Mouse (Mus musculus): ENCODE results near the gene Slc35e3. TPM values are rescaled to one million over a fixed set of nuclear protein-coding genes. Genes with fewer than 3 reads are reported as not detected.

Gene Slc35e3
- polyA plus RNA-seq, 1 experiment from 2014 or later = 19.4 TPM

DNA sequence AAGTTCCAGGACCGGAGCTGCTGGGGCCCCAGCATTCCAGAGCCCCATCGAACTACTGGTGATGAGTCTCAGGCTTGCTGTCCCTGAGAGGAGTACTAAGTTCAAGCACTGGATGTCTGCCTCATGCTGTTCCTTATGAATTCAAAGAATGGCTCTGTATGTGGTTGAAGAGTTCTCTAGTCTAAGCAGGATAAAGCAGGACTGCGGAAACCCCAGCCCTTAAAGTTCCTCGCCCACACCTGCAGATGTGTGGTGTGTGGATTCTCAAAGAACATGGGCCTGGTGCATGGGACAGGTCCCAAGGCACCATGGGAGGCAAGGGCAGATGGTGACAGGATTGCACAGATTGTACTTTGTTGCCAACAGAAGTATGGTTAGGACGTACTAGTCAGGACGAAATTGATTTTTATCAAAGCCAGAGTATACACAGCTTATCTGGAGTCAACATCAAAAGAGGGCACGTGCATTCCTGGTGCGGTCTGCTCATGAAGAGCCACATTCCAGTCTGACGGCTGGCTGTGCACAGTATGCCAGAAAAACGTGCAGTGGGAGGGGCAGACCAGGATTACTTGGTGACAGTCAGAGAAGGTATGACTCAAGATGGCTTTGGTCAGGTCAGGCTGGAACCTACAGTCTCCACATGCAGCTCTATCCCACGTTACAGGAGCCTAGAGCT lies 16.9 kb downstream of the Slc35e3 start:
- no peak for DNase-seq (ENCODE audit: low spot score)
- H3K4me3 ChIP-seq (ENCODE audit: low read depth, low read length) = no peak overlapping the region

DNA sequence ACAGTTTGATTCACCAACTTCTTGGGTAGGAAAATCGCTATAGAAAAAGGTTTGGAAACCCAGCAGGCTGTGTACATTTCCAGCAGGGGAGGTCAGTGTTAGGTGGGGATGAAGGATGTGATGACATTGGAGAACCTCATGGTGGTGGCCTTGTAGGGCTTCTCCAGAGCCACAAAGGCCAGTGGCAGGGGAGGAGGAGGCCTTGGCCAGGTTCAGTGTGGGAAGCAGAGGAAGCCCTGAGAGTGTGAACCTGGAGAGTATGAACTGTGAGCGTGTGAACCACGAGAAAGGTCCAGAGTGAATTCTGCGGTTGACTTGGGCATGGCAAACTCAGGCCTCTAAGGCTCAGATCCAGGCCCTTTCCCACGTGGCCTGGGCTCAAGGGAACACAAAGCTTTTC lies 17.6 kb downstream of the Slc35e3 start:
- Histone ChIP-seq H3K9me3 (ENCODE audit: control insufficient read depth, low read length) (no peaks in the 10 kb centered on the region), H3K36me3 (ENCODE audit: control insufficient read depth, insufficient read depth, low read length) (no peaks in the 10 kb centered on the region), H3K4me2 (replicated peaks; ENCODE audit: low read depth) (no peak overlapping the region), H3K9ac (ENCODE audit: low read length) (no peak overlapping the region), H3K4me3 (ENCODE audit: low read depth, low read length) (no peak overlapping the region), H3K27me3 (ENCODE audit: control insufficient read depth, insufficient read depth, low read length) (no peaks in the 10 kb centered on the region), H3K27ac (replicated peaks) (no peak overlapping the region; the same call in 1 of the 2 replicates), H3K4me1 (replicated peaks; ENCODE audit: control insufficient read depth, insufficient read depth) (no peaks in the 10 kb centered on the region)
- DNase-seq (ENCODE audit: low spot score) = no peak
- TF ChIP-seq EP300 (optimal IDR thresholded peaks at IDR 0.05) = no peak
- no peak for TF ChIP-seq CTCF (IDR thresholded peaks at IDR 0.05; ENCODE audit: low read depth)
- 77% methylated on average over 5 of the region's 5 CpGs for WGBS
- no peak for ATAC-seq (ENCODE audit: low FRiP score, low TSS enrichment)

More for the DNA sequence above, 16.9 kb downstream of the Slc35e3 start:
- no peak overlapping the region for H3K4me2 ChIP-seq (replicated peaks; ENCODE audit: low read depth)
- TF ChIP-seq EP300 (optimal IDR thresholded peaks at IDR 0.05) (no peak), CTCF (IDR thresholded peaks at IDR 0.05; ENCODE audit: low read depth) (no peak)
- peak; percentile 33; the same call in 1 of the 2 replicates for ATAC-seq (ENCODE audit: low FRiP score, low TSS enrichment)
- no peaks in the 10 kb centered on the region for H3K36me3 ChIP-seq (ENCODE audit: control insufficient read depth, insufficient read depth, low read length)
- no peak overlapping the region for H3K9ac ChIP-seq (ENCODE audit: low read length)
- WGBS = 41% methylated on average over 11 of the region's 11 CpGs
- H3K27ac ChIP-seq (replicated peaks) = no peak overlapping the region; the same call in 1 of the 2 replicates
- H3K4me1 ChIP-seq (replicated peaks; ENCODE audit: control insufficient read depth, insufficient read depth) = no peaks in the 10 kb centered on the region
- H3K27me3 ChIP-seq (ENCODE audit: control insufficient read depth, insufficient read depth, low read length) = no peaks in the 10 kb centered on the region
- no peaks in the 10 kb centered on the region for H3K9me3 ChIP-seq (ENCODE audit: control insufficient read depth, low read length)

DNA sequence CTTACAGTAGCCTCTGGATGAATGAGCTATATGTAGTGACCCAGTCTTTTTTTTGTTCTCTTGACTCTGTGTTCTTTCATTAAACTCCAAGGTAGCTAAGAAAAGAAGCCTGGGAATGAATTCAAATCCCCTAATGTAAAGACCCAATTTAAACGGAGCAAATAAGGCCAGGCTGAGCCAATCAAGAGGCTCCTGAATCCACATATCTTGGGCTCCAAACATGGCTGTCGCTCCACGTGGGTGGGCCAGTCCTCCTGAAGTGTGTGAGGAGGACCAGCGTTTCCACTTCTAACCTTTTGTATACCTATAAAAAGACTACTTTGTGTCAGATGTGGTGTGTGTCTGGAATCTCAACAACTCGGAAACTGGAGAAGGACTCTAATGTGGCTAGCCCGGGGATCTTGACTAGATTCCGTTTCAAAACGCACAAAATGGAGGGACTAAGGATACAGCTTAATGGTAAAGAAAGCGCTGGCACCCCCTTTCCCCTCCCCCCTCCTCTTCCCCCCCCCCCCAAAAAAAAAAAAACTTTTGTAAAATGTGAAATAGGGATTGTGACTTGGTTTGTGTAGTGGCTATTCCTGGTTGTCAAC lies 18.6 kb downstream of the Slc35e3 start:
- Histone ChIP-seq H3K27me3 (ENCODE audit: control insufficient read depth, insufficient read depth, low read length) (no peaks in the 10 kb centered on the region), H3K4me2 (replicated peaks; ENCODE audit: low read depth) (no peak overlapping the region), H3K9me3 (ENCODE audit: control insufficient read depth, low read length) (no peaks in the 10 kb centered on the region), H3K9ac (ENCODE audit: low read length) (no peak overlapping the region), H3K36me3 (ENCODE audit: control insufficient read depth, insufficient read depth, low read length) (no peaks in the 10 kb centered on the region), H3K27ac (replicated peaks) (no peak overlapping the region), H3K4me3 (ENCODE audit: low read depth, low read length) (no peak overlapping the region), H3K4me1 (replicated peaks; ENCODE audit: control insufficient read depth, insufficient read depth) (no peaks in the 10 kb centered on the region)
- DNase-seq (ENCODE audit: low spot score) (no peak), ATAC-seq (ENCODE audit: low FRiP score, low TSS enrichment) (no peak)
- TF ChIP-seq CTCF (IDR thresholded peaks at IDR 0.05; ENCODE audit: low read depth) = no peak
- TF ChIP-seq EP300 (optimal IDR thresholded peaks at IDR 0.05) = no peak
- WGBS = 77% methylated on average over 9 of the region's 9 CpGs

DNA sequence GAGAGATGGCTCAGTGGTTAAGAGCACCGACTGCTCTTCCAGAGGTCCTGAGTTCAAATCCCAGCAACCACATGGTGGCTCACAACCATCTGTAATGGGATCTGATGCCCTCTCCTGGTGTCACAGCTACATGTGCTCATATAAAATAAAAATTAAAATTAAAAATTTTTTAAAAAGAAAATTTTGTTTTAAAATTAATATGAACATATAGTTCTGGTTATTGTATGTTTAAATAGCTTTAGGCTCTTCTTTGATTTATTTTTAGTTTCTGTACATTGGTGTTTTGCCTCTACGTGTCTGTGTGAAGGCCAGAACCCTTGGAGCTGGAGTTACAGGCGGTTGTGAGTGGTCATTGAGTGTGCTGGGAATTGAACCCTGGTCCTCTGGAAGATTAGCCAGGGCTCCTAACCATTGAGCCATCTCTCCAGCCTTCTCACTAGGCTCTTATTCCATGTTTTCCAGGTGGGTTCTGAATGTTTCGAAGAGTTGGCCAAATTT lies 19.2 kb downstream of the Slc35e3 start:
- DNase-seq (ENCODE audit: low spot score) (no peak), ATAC-seq (ENCODE audit: low FRiP score, low TSS enrichment) (no peak)
- H3K9me3 ChIP-seq (ENCODE audit: control insufficient read depth, low read length) = no peaks in the 10 kb centered on the region
- no peaks in the 10 kb centered on the region for H3K36me3 ChIP-seq (ENCODE audit: control insufficient read depth, insufficient read depth, low read length)
- H3K4me3 ChIP-seq (ENCODE audit: low read depth, low read length) = no peak overlapping the region
- H3K4me1 ChIP-seq (replicated peaks; ENCODE audit: control insufficient read depth, insufficient read depth) = no peaks in the 10 kb centered on the region
- TF ChIP-seq CTCF (IDR thresholded peaks at IDR 0.05; ENCODE audit: low read depth) = no peak
- TF ChIP-seq EP300 (optimal IDR thresholded peaks at IDR 0.05) = no peak
- no peak overlapping the region for H3K27ac ChIP-seq (replicated peaks)
- WGBS = 95% methylated on average over 4 of the region's 4 CpGs
- H3K4me2 ChIP-seq (replicated peaks; ENCODE audit: low read depth) = no peak overlapping the region
- H3K27me3 ChIP-seq (ENCODE audit: control insufficient read depth, insufficient read depth, low read length) = no peaks in the 10 kb centered on the region
- no peak overlapping the region for H3K9ac ChIP-seq (ENCODE audit: low read length)

DNA sequence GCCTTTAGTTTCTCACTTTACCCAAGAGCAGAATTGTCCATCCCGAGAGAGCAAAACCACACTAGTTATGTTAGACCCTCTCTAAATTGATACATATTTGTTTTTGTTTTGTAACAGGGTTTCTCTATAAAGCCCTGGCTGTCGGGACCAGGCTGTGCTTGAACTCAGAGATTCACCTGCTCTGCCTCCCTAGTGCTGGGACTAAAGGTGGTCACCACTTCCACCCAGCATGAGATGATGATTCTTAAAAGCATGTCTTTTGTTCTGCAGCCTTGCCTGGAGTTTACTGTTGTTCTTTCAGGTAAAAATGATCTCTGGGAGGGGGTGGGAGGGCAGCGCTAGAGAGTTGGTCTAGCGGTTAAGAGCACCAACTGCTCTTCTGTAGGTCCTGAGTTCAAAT lies 19.8 kb downstream of the Slc35e3 start:
- TF ChIP-seq EP300 (optimal IDR thresholded peaks at IDR 0.05) (no peak), CTCF (IDR thresholded peaks at IDR 0.05; ENCODE audit: low read depth) (no peak)
- no peak for DNase-seq (ENCODE audit: low spot score)
- no peak overlapping the region for H3K4me3 ChIP-seq (ENCODE audit: low read depth, low read length)
- no peaks in the 10 kb centered on the region for H3K36me3 ChIP-seq (ENCODE audit: control insufficient read depth, insufficient read depth, low read length)
- H3K9me3 ChIP-seq (ENCODE audit: control insufficient read depth, low read length) = no peaks in the 10 kb centered on the region
- no peaks in the 10 kb centered on the region for H3K4me1 ChIP-seq (replicated peaks; ENCODE audit: control insufficient read depth, insufficient read depth)
- ATAC-seq (ENCODE audit: low FRiP score, low TSS enrichment) = no peak
- WGBS = 88% methylated on average over 4 of the region's 4 CpGs
- H3K9ac ChIP-seq (ENCODE audit: low read length) = no peak overlapping the region
- H3K4me2 ChIP-seq (replicated peaks; ENCODE audit: low read depth) = no peak overlapping the region
- no peaks in the 10 kb centered on the region for H3K27me3 ChIP-seq (ENCODE audit: control insufficient read depth, insufficient read depth, low read length)
- no peak overlapping the region for H3K27ac ChIP-seq (replicated peaks)

DNA sequence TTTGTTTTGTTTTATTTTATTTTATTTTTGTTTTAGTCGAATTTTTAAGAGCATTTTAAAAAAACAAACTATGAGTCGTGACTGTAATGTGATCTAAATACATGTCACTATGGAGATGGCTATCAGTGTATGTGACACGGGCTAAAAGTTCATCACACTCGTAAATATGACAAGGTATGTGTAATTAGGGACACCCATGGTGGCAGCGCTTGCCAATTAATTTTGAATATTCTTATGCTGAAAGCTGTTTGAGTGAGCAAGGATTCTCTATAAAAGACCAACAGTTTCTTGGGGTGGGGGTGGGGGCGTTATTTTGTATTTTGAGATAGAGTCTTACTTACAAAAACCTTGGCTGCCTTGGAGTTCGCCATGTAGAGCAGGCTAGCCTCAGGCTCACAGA lies 20.5 kb downstream of the Slc35e3 start:
- H3K4me3 ChIP-seq (ENCODE audit: low read depth, low read length) = no peak overlapping the region
- H3K27ac ChIP-seq (replicated peaks) = no peak overlapping the region
- WGBS = 69% methylated on average over 7 of the region's 7 CpGs
- DNase-seq (ENCODE audit: low spot score) (no peak), ATAC-seq (ENCODE audit: low FRiP score, low TSS enrichment) (no peak)
- H3K4me1 ChIP-seq (replicated peaks; ENCODE audit: control insufficient read depth, insufficient read depth) = no peaks in the 10 kb centered on the region
- TF ChIP-seq EP300 (optimal IDR thresholded peaks at IDR 0.05) = no peak
- H3K4me2 ChIP-seq (replicated peaks; ENCODE audit: low read depth) = no peak overlapping the region
- no peaks in the 10 kb centered on the region for H3K27me3 ChIP-seq (ENCODE audit: control insufficient read depth, insufficient read depth, low read length)
- no peaks in the 10 kb centered on the region for H3K36me3 ChIP-seq (ENCODE audit: control insufficient read depth, insufficient read depth, low read length)
- H3K9ac ChIP-seq (ENCODE audit: low read length) = no peak overlapping the region
- no peaks in the 10 kb centered on the region for H3K9me3 ChIP-seq (ENCODE audit: control insufficient read depth, low read length)

Measured in stomach, postnatal 0 days (tissue).